Mouse (Mus musculus): ENCODE results near the gene Btbd16.
A peak's percentile ranks its signal among the peaks of the same experiment; 100 is the strongest.

Gene Btbd16

DNA sequence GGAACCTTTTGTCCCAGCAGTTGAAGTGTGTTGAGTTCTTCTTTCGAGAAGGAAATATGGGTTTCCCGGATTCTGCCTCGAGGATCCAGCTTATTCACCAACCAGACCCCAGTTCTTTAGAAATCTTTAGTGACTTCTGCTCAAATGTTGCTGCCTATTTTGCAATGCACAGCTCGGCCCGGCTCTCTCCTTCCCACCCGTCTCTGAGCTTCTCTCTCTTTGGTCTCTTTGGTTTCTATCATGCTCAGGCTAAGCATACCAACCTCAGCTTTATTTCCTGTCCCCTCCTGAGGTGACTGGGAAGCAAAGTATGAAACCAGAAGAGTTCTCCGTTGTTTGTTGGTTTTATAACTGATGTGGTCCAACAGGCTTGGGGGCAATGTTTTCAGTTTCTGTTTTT lies 42.4 kb downstream of the Btbd16 start:
- DNase-seq (ENCODE audit: low spot score in 2 of 2) = no peak

DNA sequence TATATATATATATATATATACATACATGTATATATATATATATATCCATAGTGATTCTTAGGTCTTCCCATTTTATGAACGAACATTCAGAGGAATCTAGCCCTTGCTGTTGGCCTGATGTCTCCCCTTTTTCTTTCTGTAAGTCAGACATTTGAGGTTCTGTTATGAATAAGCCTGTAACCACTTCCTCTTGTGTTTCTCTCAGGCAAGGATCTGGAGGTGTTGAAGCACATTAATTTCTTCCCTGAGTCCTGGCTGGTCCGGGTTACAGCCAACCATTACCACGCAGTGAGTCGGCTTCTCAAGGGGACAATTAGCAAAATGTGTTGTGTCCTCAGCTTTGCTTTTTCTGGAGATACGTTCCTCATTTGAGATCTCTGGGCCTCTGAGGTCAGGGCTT lies 44.9 kb downstream of the Btbd16 start:
- DNase-seq (ENCODE audit: low spot score in 2 of 2) = no peak

DNA sequence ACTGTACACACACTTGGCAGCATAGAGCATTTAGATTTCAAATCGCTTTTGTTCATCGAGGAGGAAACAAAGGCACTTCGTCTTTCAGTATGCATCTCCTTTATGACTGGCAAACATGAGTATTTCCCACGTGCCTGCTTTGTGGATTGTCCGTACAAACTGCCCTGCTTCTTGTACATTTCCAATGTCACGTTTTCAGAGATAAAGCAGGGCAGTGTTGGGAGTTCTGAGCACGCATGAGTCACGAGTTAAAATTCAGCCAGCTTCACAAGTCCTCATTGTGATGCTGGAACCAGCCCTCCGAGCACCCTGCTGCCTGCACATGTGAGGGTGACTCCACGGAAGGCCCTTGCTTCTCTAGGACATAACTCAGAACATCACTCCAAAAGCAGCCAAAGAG lies 45.8 kb downstream of the Btbd16 start:
- DNase-seq (ENCODE audit: low spot score in 2 of 2) = peak; percentile 63 to 73

DNA sequence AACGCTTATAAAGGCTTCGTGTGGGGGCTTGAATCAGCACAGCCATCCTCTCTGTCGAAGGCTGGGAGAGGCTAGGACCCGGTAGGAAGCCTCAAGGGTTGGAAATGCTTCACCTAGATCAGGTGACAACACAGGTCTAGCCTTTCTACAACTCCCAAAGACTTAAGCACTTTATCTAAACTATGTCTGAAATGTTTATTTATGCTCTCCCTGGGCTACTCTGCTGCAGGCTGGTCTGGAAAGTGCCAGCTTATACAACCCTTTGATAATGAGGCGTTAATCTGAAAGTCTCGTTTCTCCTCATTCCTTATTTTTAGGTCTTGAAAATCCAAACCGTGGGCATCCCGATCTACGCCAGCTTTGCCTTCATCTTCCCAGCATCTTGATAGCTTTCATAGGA lies 50.1 kb downstream of the Btbd16 start:
- no peak for DNase-seq (ENCODE audit: low spot score in 2 of 2)

DNA sequence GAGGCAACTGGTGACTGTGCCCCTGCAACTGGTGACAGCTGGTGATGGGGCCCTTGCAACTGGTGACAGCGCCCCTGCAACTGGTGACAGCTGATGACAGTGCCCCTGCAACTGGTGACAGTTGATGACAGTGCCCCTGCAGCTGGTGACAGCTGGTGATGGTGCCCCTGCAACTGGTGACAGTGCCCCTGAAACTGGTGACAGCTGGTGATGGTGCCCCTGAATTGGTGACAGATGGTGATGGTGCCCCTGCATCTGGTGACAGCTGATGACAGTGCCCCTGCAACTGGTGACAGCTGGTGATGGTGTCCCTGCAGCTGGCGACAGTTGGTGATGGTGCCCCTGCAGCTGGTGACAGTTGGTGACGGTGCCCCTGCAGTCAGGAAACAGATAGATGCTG lies 52.5 kb downstream of the Btbd16 start:
- DNase-seq (ENCODE audit: low spot score in 2 of 2) = no peak

DNA sequence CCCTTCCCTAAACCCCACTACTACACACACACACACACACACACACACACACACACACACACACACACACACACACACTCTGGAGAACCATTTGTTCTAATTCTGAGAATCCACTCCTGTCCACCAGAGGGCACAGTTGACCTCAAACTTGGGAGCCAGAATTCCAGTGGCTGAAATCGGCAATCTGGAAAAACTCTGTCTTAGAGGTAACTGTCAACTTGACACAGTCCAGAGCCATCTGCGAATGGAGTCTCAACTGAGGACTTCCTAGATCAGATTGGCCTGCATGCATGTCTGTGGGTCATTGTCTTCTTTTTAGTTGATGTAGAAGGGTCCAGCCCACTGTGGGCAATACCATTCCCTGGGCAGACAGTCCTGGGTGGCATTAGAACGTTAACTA lies 53.6 kb downstream of the Btbd16 start:
- DNase-seq (ENCODE audit: low spot score in 2 of 2) = peak in 1 of 2 experiments; percentile 66

DNA sequence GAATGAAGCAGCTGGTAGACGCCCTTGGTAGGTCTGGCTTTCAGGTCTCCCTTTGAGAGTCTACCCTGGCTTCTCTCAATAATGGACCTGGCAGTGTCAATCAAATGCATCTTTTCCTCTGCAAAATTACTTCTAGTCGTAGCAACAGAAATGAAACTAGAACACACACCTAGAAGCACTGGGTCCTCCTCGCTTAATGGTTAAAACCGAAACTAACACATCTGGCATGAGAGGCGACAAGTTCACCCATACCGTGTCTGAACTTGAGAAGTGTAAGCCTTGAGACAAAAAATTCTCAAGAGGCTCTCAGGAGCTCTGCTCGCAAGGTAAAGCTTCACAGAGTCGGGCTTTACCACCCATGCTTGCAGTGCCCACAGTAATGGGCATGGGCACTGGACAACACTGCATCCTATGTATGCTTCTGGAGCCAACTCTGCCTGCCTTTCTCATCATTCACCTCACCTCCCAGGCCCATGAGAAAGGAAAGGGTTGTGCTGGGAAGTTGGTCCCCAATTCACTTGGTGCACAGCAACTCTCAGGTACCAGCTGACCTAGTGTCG lies 54.1 kb downstream of the Btbd16 start:
- no peak for DNase-seq (ENCODE audit: low spot score in 2 of 2)

DNA sequence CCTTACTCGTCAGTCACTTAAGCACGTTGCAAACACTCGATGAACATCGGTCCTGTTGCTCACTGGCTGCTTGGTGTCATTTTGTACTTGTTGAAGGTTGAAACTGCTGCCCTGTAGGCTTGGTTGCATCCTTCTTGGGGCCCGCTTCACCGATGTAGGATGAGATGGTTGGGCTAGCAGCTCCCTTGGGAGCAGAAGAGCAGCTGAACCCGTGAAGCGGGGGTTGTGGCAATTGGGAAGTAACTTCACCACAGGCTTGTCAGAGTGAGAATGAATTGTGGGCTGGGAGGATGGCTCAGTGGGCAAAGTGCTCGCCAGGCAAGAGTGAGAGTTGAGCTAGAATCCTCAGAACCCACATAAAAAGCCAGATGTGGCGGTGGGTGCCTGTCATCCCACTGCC lies 54.6 kb downstream of the Btbd16 start:
- DNase-seq (ENCODE audit: low spot score in 2 of 2) = no peak

DNA sequence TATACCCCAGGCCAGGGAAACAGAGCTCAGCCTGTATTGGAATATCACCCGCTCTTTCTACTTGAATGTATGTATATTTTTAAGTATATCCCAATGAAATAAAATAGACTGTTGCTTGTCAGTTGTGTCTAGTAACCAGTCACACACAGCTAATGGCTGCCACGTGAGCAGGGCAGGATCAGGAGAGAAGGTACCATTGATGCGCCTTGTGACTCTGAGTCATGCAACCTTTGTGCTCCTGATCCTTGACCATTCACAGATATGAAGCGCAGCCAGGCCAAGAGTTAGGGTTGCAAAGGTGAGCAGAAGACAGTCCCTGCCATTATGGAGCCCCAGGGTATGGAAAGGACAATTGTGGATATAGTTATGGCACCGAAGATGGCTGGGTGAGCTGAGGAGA lies 57.7 kb downstream of the Btbd16 start:
- DNase-seq (ENCODE audit: low spot score in 2 of 2) = no peak

DNA sequence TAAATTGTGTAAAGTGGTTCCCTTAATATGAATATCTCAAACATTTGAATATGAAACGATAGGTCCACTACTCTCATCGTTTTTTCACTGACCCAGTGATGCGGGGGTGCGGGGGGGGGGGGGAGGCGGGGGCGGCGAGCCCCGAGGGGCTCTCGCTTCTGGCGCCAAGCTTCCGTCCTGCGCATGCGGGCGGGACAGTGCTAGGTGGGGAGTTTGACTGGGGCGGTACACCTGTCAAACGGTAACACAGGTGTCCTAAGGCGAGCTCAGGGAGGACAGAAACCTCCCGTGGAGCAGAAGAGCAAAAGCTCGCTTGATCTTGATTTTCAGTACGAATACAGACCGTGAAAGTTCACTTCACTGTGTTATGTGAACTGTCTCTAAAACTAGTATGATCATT lies 60.4 kb downstream of the Btbd16 start:
- no peak for DNase-seq (ENCODE audit: low spot score in 2 of 2)

DNA sequence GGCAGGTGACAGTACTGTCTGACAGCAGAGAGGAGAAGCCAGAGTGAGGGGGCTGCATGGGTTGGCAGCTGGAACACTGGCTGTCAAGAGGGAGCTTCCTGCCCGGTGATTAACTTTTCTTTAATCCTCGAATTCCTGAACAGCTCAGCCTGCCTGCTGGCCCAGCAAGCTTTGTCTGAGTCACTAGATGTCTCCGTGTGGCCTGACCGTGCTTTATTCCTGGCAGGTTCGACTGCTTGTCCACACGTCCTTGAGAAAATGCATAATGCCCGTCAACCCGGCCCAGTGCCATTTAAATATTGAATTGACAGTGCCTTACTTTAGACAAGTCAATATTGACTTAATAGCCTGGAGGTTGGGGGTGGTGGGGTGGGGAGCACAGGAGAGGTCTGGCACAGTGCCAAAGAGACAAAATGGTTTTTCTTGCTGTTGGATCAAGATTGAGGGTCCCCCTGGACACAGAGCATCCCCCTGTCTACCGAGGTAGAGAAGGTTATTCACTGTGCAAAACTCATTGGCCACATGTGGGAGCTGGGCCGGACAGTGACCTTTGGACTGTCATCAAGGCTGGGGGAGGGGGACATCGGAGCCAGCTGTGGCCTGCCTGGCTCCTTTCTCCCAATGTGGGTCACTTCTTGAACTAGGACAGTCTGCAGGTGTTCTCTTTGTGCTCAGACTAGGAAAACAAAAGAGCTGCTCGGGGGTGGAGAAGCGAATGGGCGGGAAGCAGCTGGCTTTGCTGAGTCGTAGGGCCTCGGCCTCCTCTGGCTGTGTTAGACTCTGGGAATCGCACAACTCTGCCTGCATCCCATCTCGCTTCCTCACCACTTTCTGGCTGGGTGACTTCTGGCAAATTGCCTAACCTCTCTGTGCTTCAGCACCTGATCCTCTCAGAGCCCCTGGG lies 61.3 kb downstream of the Btbd16 start:
- DNase-seq (ENCODE audit: low spot score in 2 of 2) = no peak

DNA sequence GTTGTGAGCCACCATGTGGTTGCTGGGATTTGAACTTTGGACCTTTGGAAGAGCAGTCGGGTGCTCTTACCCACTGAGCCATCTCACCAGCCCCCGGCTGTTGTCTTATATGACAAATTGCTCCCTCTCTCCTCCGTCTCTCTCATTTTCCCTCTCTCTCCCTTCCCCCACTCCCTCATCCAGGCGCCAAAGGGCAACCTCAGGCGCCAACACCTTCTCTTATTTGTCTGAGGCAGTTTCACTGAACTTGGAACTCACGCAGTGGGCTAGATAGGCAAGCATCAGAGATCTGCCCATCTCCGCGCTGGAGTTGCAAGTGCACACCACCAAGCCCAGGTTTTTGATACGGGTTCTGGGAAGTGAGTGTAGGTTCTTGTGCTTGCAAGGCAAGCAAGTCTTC lies 62.2 kb downstream of the Btbd16 start:
- no peak for DNase-seq (ENCODE audit: low spot score in 2 of 2)

DNA sequence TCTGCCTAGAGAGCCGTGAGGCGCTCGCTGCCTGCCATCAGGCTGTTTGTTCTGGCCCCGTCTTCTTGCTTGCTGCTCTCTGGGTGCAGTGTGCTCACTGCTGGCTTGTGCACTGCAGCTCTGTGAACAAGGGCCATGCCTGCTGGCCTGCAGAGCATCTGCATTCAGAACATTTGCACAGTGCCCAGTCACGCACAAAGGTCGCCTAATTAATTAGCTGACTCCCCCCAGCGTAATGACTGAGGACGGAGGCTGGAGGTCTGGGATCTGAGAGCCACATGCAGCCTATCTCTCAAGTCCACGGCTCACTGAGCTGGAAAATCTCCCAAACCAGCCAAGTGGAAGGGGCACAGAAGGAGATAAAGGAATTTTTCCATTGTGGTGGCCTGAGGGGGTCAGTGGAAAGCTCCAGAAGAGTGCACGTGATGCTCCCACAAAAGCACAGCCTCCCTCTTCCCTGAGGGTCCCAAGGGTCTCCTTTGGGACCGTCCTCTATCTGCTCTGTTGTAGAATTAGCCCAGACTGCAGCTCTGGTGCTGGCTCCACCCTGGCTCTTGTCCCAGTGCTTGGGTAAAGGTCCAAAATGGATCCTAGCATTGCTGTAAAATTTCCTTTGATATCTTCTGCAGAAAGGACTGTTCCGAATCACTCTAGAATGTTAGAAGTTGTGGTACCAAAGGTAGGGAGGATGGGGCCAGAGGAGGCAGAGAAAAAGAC lies 64.2 kb downstream of the Btbd16 start:
- DNase-seq (ENCODE audit: low spot score in 2 of 2) = no peak

DNA sequence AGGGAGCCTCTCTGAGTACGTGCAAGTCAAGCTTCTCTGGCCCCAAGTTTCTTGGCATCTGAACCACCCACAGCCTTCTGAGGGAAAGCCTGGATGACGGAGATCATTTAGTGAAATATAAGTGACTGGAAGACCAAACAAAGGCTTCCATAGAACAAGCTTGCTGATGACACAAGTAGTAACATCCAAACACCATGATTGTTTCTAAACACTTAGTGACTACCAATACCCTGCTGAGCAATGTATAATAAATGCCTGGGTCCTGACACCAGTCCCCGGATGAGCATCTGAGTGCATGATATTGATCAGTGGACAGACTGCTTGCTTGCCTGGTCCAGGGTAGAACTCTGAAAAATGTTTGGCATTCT lies 64.8 kb downstream of the Btbd16 start:
- no peak for DNase-seq (ENCODE audit: low spot score in 2 of 2)

DNA sequence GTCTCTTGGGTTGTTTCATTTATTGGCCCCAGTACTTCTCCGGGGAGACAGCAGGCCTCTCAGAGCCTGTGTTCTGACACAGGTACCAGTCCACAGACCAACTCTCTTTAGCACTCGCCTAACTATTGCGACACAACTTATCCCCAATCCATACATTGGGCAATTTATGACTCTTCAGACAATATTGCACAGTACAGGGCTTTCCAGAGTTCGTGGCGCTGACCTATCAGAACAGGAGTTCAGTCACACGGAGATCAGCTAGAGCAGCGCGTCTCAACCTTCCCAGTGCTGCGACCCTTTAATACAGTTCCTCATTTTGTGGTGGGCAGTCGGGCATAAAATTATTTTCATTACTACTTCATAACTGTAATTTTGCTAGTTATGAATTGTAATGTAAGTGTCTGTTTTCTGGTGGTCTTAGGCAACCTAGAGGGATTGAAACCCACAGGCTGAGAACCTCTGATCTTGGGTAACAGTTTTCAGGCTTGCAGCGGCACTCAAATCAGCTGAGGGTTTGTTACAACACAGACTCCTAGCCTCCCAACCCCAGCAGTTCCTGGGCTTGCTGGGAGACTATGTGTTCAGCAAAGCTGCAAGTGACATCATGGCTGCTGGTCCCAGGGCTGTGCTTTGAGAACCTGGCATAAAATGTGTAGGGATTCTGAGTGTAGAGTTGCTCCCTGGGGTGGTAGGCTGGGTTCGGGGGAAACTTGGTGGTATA lies 65.7 kb downstream of the Btbd16 start:
- no peak for DNase-seq (ENCODE audit: low spot score in 2 of 2)

DNA sequence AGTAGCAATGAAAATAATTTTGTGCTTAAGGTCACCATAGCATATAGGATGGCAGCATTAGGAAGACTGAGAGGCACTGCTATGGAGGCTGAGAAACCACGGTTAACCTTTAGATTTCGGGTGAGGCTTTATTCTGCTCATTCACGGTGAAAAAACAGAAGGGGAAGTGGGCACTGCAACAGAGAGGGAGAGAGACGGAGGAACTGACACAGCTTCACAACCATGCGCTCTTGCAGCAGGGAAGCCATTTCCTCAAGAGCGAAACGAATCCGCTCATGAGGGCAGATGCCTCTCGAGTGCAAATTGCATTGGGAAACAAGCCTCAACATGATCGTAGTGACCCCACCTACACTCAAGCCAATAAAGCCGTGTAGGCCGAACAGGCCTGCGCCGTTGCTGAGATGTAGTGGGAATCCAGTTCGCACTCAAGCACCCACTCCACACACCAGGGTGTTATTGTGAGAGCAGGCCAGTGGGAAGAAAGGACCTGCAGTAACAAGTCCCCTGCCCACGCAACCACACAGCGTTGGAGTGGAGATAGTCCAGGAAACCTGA lies 73.4 kb downstream of the Btbd16 start:
- DNase-seq (ENCODE audit: low spot score in 2 of 2) = no peak

DNA sequence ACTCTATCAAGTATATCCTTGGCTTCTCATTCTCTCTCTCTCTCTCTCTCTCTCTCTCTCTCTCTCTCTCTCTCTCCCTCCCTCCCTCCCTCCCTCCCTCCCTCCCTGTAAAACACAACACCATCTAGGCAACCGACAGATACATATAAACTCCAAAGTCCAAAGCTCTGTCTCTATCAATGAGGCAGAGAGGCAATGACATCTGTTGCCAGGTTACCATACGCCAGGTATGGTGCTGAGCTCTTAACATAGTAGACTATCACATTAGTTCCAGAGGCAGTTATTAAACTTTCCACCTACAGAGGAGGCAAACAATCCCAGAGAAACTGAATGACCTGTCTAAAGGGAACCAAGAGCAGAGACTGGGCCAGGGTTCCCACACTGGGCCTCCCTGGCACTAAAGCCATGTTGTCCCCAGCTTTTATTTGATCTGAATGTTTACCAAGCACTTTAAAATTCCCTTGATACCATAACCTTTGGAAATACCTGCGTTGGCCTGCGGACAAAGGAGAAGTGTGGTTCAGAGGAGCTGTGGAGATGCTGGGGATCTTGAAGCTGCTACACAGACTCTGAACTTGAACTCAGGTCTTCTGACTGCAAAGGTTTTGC lies 80.9 kb downstream of the Btbd16 start:
- DNase-seq (ENCODE audit: low spot score in 2 of 2) = no peak

DNA sequence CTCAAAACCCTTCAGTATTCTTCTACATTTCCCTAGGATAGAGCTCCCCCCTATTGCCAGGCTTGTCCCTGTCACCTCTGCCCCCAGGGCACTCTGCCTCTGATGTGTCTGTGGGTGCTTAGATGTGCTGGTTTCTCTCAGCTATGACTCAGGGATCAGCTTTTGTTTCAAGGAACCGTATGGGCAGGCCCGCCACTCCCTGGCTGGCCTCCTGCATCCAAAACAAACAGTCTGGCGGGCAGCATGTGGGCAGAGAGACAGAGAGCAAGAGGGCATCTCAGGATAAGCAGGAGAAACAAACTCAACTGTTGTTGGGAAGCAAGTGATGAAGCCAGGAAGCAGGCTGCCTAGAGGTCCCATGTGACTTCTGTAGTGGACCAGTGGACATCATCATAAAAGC lies 81.8 kb downstream of the Btbd16 start:
- no peak for DNase-seq (ENCODE audit: low spot score in 2 of 2)

DNA sequence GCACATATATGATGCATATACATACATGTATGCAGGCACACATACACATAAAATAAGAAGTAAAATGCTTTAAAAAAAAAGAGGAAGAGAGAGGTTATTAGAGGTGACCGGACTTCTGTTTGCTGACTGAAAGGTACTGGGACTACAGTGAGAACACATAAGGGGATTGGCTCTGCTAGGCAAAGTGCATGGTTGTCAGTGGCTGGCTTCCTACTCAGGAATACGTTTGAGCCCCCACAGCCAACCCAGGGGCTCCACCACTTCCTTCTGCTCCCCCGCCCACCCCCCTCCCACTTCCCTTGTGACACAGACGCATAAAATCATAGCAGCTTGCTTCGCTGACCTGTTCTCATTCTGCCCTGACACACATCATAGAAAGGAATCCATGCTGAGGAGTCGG lies 84.1 kb downstream of the Btbd16 start:
- DNase-seq (ENCODE audit: low spot score in 2 of 2) = no peak

DNA sequence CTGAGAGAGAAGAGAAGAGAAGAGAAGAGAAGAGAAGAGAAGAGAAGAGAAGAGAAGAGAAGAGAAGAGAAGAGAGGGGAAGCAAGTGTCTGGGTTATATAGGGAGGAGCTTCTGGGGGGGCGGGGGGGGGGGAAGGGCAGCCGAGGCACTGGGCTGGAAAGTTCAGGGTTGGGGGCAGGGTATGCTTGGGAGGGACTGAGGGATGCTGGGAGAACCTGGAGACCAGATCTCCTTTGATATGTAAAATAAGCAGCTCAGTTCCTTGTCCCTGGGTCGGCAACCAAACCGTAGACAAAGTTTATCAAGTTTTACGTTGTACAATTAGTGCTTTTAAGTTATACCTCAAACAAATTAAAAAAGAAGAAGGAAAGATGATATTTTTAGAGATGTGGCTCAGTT lies 86.1 kb downstream of the Btbd16 start:
- no peak for DNase-seq (ENCODE audit: low spot score in 2 of 2)

DNA sequence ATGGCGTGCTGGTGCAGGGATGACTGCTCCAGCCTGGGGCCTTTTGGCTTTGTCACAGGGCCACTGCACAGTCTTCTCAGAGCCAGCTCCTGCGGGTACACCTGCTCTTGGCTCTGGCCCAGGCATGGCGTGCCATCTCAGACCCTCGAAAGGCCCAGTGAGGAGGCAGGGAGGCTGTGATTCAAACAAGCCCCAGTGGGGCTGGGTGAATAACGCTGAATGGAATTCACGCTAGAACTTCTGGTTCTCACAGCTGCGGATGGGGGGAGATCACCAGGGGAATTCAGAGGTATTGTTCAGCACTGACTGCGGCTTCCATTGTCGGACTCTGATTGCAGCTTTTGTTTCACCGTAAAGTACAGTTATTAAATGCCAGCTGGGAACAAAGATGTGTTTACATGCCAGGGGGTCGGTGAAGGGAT lies 86.9 kb downstream of the Btbd16 start:
- DNase-seq (ENCODE audit: low spot score in 2 of 2) = peak in 1 of 2 experiments; percentile 54

DNA sequence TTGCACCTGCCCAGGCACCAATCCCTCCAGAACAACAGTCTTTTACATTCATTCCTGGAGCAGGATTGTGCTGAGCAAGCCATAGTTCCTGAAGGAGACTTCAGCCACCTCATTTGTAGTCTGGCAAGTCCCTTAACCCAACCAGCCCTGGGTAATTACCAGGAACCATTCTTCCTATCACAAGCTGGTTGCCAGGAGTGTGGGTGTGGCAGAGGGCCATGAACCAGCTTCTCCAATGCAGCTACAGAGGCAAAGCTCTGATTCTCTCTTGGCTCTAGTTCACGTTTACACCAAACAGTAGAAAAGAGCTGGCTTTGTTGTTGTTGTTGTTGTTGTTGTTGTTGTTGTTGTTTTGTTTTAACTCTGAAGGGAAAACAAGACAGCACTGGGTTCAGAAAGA lies 88.6 kb downstream of the Btbd16 start:
- DNase-seq (ENCODE audit: low spot score in 2 of 2) = no peak

Data from left cerebral cortex, adult 9 months (tissue).